Mouse (Mus musculus) embryonic fibroblast, embryonic 13.5 days (primary cell): Measurements from ENCODE around the gene Frat1.

ENCODE experiments used
- CTCF ChIP-seq: IDR thresholded peaks from 2 replicates; pipeline ENCODE4 v1.5.1; 2011; ENCODE audit warnings: mild to moderate bottlenecking, control low read depth, low read length, moderate library complexity, borderline replicate concordance; ENCODE audit not compliant: insufficient read depth
- POLR2A ChIP-seq: IDR thresholded peaks from 2 replicates; pipeline ENCODE4 v1.6.1; 2011; ENCODE audit warnings: low read depth, mild to moderate bottlenecking, control low read depth, low read length, moderate library complexity

GRCm38 (mm10) chr19:41810074-41810473, 19.7 kb upstream of the Frat1 start:
- no peak for TF ChIP-seq CTCF
- no peak for TF ChIP-seq POLR2A
